Mouse (Mus musculus): ENCODE measurements around the gene Rnf182. TPM values are rescaled to one million over a fixed set of nuclear protein-coding genes. Genes with fewer than 3 reads are reported as not detected.
A peak's percentile ranks its signal among the peaks of the same experiment; 100 is the strongest.

Rnf182 gene
- 0.03 and 0.05 TPM in 2 replicates for polyA plus RNA-seq (2012; rRNA removed)

- H3K4me1 ChIP-seq (ENCODE audit: control insufficient read depth, insufficient read depth, insufficient read length, low read length), result peaks cover 3% of the 10 kb centered on the region; the same call in 1 of the 2 replicates
- no peak within 1 kb of the TSS for H3K27ac ChIP-seq (ENCODE audit: insufficient read depth, low read depth, low read length)
- no peak for TF ChIP-seq POLR2A (IDR thresholded peaks at IDR 0.05; ENCODE audit: low read depth, low read length)
- TF ChIP-seq CTCF (IDR thresholded peaks at IDR 0.05; ENCODE audit: extremely low read depth, insufficient read length, insufficient replicate concordance, low read depth, low read length), result no peak
- H3K36me3 ChIP-seq (ENCODE audit: control insufficient read depth, insufficient read depth, low read length), result no peaks in the 10 kb centered on the region
- H3K4me3 ChIP-seq (ENCODE audit: low read depth, low read length), result peak within 1 kb of the TSS; percentile 63
- H3K27me3 ChIP-seq (ENCODE audit: control insufficient read depth, insufficient read depth, low read length), result peaks cover 27% of the 10 kb centered on the region
- 2% methylated on average over 51 of the region's 58 CpGs for WGBS
These were observed at the start of gene Rnf182 for GRCm38 (mm10) chr13:43615577-43616254. Rnf182 (plus strand) TSS chr13:43615710.

- WGBS, result 89% methylated on average over 8 of the region's 8 CpGs
- no peaks in the 10 kb centered on the region; the same call in 1 of the 2 replicates for H3K4me1 ChIP-seq (ENCODE audit: control insufficient read depth, insufficient read depth, insufficient read length, low read length)
- H3K27ac ChIP-seq (ENCODE audit: insufficient read depth, low read depth, low read length), result no peak overlapping the region
- H3K36me3 ChIP-seq (ENCODE audit: control insufficient read depth, insufficient read depth, low read length), result no peaks in the 10 kb centered on the region
- TF ChIP-seq POLR2A (IDR thresholded peaks at IDR 0.05; ENCODE audit: low read depth, low read length), result no peak
- TF ChIP-seq CTCF (IDR thresholded peaks at IDR 0.05; ENCODE audit: extremely low read depth, insufficient read length, insufficient replicate concordance, low read depth, low read length), result no peak
- no peak overlapping the region for H3K4me3 ChIP-seq (ENCODE audit: low read depth, low read length)
- no peaks in the 10 kb centered on the region for H3K27me3 ChIP-seq (ENCODE audit: control insufficient read depth, insufficient read depth, low read length)
These were observed 49.3 kb upstream of the Rnf182 start for GRCm38 (mm10) chr13:43566184-43566583.

GRCm38 (mm10) chr13:43567141-43567891 is 48.2 kb upstream of the Rnf182 start:
- peak overlapping the region; percentile 17; the same call in 1 of the 2 replicates for H3K4me3 ChIP-seq (ENCODE audit: low read depth, low read length)
- H3K4me1 ChIP-seq (ENCODE audit: control insufficient read depth, insufficient read depth, insufficient read length, low read length), result no peaks in the 10 kb centered on the region; the same call in 1 of the 2 replicates
- no peaks in the 10 kb centered on the region for H3K27me3 ChIP-seq (ENCODE audit: control insufficient read depth, insufficient read depth, low read length)
- WGBS, result 75% methylated on average over 25 of the region's 25 CpGs
- TF ChIP-seq CTCF (IDR thresholded peaks at IDR 0.05; ENCODE audit: extremely low read depth, insufficient read length, insufficient replicate concordance, low read depth, low read length) (no peak), POLR2A (IDR thresholded peaks at IDR 0.05; ENCODE audit: low read depth, low read length) (no peak)
- no peaks in the 10 kb centered on the region for H3K36me3 ChIP-seq (ENCODE audit: control insufficient read depth, insufficient read depth, low read length)
- H3K27ac ChIP-seq (ENCODE audit: insufficient read depth, low read depth, low read length), result no peak overlapping the region

GRCm38 (mm10) chr13:43573979-43574378 is 41.5 kb upstream of the Rnf182 start:
- TF ChIP-seq CTCF (IDR thresholded peaks at IDR 0.05; ENCODE audit: extremely low read depth, insufficient read length, insufficient replicate concordance, low read depth, low read length), result no peak
- no peak for TF ChIP-seq POLR2A (IDR thresholded peaks at IDR 0.05; ENCODE audit: low read depth, low read length)
- WGBS, result 42% methylated on average over 2 of the region's 2 CpGs

GRCm38 (mm10) chr13:43575431-43575830 is 40.1 kb upstream of the Rnf182 start:
- no peak overlapping the region for H3K27ac ChIP-seq (ENCODE audit: insufficient read depth, low read depth, low read length)
- no peaks in the 10 kb centered on the region for H3K36me3 ChIP-seq (ENCODE audit: control insufficient read depth, insufficient read depth, low read length)
- H3K27me3 ChIP-seq (ENCODE audit: control insufficient read depth, insufficient read depth, low read length), result no peaks in the 10 kb centered on the region
- H3K4me3 ChIP-seq (ENCODE audit: low read depth, low read length), result no peak overlapping the region
- WGBS, result 94% methylated on average over 5 of the region's 5 CpGs
- no peak for TF ChIP-seq CTCF (IDR thresholded peaks at IDR 0.05; ENCODE audit: extremely low read depth, insufficient read length, insufficient replicate concordance, low read depth, low read length)
- no peak for TF ChIP-seq POLR2A (IDR thresholded peaks at IDR 0.05; ENCODE audit: low read depth, low read length)
- no peaks in the 10 kb centered on the region for H3K4me1 ChIP-seq (ENCODE audit: control insufficient read depth, insufficient read depth, insufficient read length, low read length)

More at GRCm38 (mm10) chr13:43573979-43574378, 41.5 kb upstream of the Rnf182 start:
- no peaks in the 10 kb centered on the region for H3K4me1 ChIP-seq (ENCODE audit: control insufficient read depth, insufficient read depth, insufficient read length, low read length)
- H3K36me3 ChIP-seq (ENCODE audit: control insufficient read depth, insufficient read depth, low read length), result no peaks in the 10 kb centered on the region
- H3K4me3 ChIP-seq (ENCODE audit: low read depth, low read length), result no peak overlapping the region
- no peaks in the 10 kb centered on the region for H3K27me3 ChIP-seq (ENCODE audit: control insufficient read depth, insufficient read depth, low read length)
- no peak overlapping the region for H3K27ac ChIP-seq (ENCODE audit: insufficient read depth, low read depth, low read length)

GRCm38 (mm10) chr13:43577254-43577653 is 38.3 kb upstream of the Rnf182 start:
- H3K4me1 ChIP-seq (ENCODE audit: control insufficient read depth, insufficient read depth, insufficient read length, low read length), result no peaks in the 10 kb centered on the region
- TF ChIP-seq POLR2A (IDR thresholded peaks at IDR 0.05; ENCODE audit: low read depth, low read length) (no peak), CTCF (IDR thresholded peaks at IDR 0.05; ENCODE audit: extremely low read depth, insufficient read length, insufficient replicate concordance, low read depth, low read length) (peak; percentile 28; the same call in 1 of the 2 replicates)
- no peak overlapping the region for H3K27ac ChIP-seq (ENCODE audit: insufficient read depth, low read depth, low read length)
- no peaks in the 10 kb centered on the region for H3K27me3 ChIP-seq (ENCODE audit: control insufficient read depth, insufficient read depth, low read length)
- 61% methylated on average over 5 of the region's 5 CpGs for WGBS
- no peak overlapping the region for H3K4me3 ChIP-seq (ENCODE audit: low read depth, low read length)
- no peaks in the 10 kb centered on the region for H3K36me3 ChIP-seq (ENCODE audit: control insufficient read depth, insufficient read depth, low read length)

GRCm38 (mm10) chr13:43577766-43578165 is 37.7 kb upstream of the Rnf182 start:
- no peaks in the 10 kb centered on the region for H3K4me1 ChIP-seq (ENCODE audit: control insufficient read depth, insufficient read depth, insufficient read length, low read length)
- 0 out of 2 replicates have a peak, but pooled peaks cover 3% of the 10 kb centered on the region for H3K27me3 ChIP-seq (ENCODE audit: control insufficient read depth, insufficient read depth, low read length)
- H3K4me3 ChIP-seq (ENCODE audit: low read depth, low read length), result no peak overlapping the region
- TF ChIP-seq POLR2A (IDR thresholded peaks at IDR 0.05; ENCODE audit: low read depth, low read length), result no peak
- no peak for TF ChIP-seq CTCF (IDR thresholded peaks at IDR 0.05; ENCODE audit: extremely low read depth, insufficient read length, insufficient replicate concordance, low read depth, low read length)
- 90% methylated on average over 12 of the region's 12 CpGs for WGBS
- no peaks in the 10 kb centered on the region for H3K36me3 ChIP-seq (ENCODE audit: control insufficient read depth, insufficient read depth, low read length)
- H3K27ac ChIP-seq (ENCODE audit: insufficient read depth, low read depth, low read length), result no peak overlapping the region
